Mouse (Mus musculus) CH12.LX (cell line): ENCODE measurements around the gene Cyp11a1. TPM values are rescaled to one million over a fixed set of nuclear protein-coding genes. Genes with fewer than 3 reads are reported as not detected.

ENCODE experiments used
- DNase-seq: peaks from one replicate; pipeline ENCODE4 v3.0.0-alpha.2; 2013; ENCODE audit errors: extremely low read depth
- H3K27ac ChIP-seq: 2 replicates; pipeline ENCODE4 v1.5.1; 2012; ENCODE audit warnings: low read depth, mild to moderate bottlenecking, control low read depth, moderate library complexity; ENCODE audit not compliant: insufficient read depth
- H3K27me3 ChIP-seq: replicated peaks from 2 replicates; pipeline ENCODE3; 2012; ENCODE audit warnings: inconsistent platforms
- H3K36me3 ChIP-seq, 2 experiments: replicated peaks in 1 of 2; 2 replicates each; pipeline versions ENCODE3 to v1.6.1; 2012; ENCODE audit warnings: inconsistent platforms in 1 of 2, low read length in 1 of 2, mild to moderate bottlenecking in 1 of 2, mixed read lengths in 1 of 2, moderate library complexity in 1 of 2; ENCODE audit not compliant: control insufficient read depth in 1 of 2, insufficient read depth in 1 of 2
- H3K4me1 ChIP-seq, 2 experiments: 2 replicates each; pipeline ENCODE4 v1.6.1; 2012; ENCODE audit warnings: inconsistent platforms in 1 of 2, moderate library complexity in 1 of 2; ENCODE audit not compliant: insufficient read depth in 2 of 2, control insufficient read depth in 1 of 2
- H3K4me2 ChIP-seq: 2 replicates; pipeline ENCODE4 v1.6.1; 2012; ENCODE audit warnings: low read depth, mild to moderate bottlenecking, control low read depth; ENCODE audit not compliant: poor library complexity, insufficient read depth, severe bottlenecking
- H3K4me3 ChIP-seq, 3 experiments: fragments of 150-350 bp in 1 of 3; sonication (generic) in 1 of 3; replicated peaks in 1 of 3; 2 replicates each; pipeline versions ENCODE3 to v1.5.1; 2011 to 2012; ENCODE audit warnings: low read depth in 2 of 3, low read length in 2 of 3, mild to moderate bottlenecking in 2 of 3, moderate library complexity in 2 of 3, control low read depth in 1 of 3, improper control_type of control experiment in 1 of 3, inconsistent platforms in 1 of 3, mixed read lengths in 1 of 3; ENCODE audit not compliant: poor library complexity in 1 of 3
- H3K79me2 ChIP-seq: replicated peaks from 2 replicates; pipeline ENCODE4 v1.6.1; 2012; ENCODE audit warnings: mild to moderate bottlenecking, moderate library complexity; ENCODE audit not compliant: control insufficient read depth, poor library complexity, insufficient read depth, severe bottlenecking; ENCODE audit errors: extremely low read depth
- H3K9ac ChIP-seq: 2 replicates; pipeline ENCODE4 v1.6.1; 2012; ENCODE audit warnings: low read depth, mild to moderate bottlenecking, control low read depth, moderate library complexity; ENCODE audit not compliant: insufficient read depth
- H3K9me3 ChIP-seq: replicated peaks from 2 replicates; pipeline ENCODE3; 2012; ENCODE audit warnings: low read length, inconsistent platforms, mixed read lengths
- BHLHE40 ChIP-seq: IDR thresholded peaks from 2 replicates; pipeline ENCODE4 v1.6.1; 2011; ENCODE audit warnings: mild to moderate bottlenecking, low read depth, low read length, improper control_type of control experiment
- E2F4 ChIP-seq: IDR thresholded peaks from 2 replicates; pipeline ENCODE4 v1.6.1; 2011; ENCODE audit warnings: low read depth, low read length, improper control_type of control experiment; ENCODE audit not compliant: insufficient replicate concordance
- ETS1 ChIP-seq: conservative IDR thresholded peaks from 2 replicates; pipeline ENCODE4 v1.6.1; 2012; ENCODE audit warnings: low read depth, mild to moderate bottlenecking, inconsistent platforms, low read length, improper control_type of control experiment, moderate library complexity
- HCFC1 ChIP-seq: IDR thresholded peaks from 2 replicates; pipeline ENCODE4 v1.6.1; 2012; ENCODE audit warnings: low read depth, mild to moderate bottlenecking, inconsistent platforms, low read length, improper control_type of control experiment
- JUND ChIP-seq: conservative IDR thresholded peaks from 2 replicates; pipeline ENCODE4 v1.6.1; 2011; ENCODE audit warnings: low read depth, low read length, improper control_type of control experiment
- KAT2A ChIP-seq: IDR thresholded peaks from 2 replicates; pipeline ENCODE4 v1.6.1; 2012; ENCODE audit warnings: low read length, improper control_type of control experiment, inconsistent platforms; ENCODE audit not compliant: insufficient replicate concordance
- MXI1 ChIP-seq: IDR thresholded peaks from 2 replicates; pipeline ENCODE4 v1.6.1; 2011; ENCODE audit warnings: mild to moderate bottlenecking, low read depth, low read length, improper control_type of control experiment
- NRF1 ChIP-seq: IDR thresholded peaks from 2 replicates; pipeline ENCODE4 v1.6.1; 2014; ENCODE audit warnings: low read depth, mild to moderate bottlenecking, inconsistent platforms, low read length, improper control_type of control experiment, moderate library complexity
- PAX5 ChIP-seq: IDR thresholded peaks from 2 replicates; pipeline ENCODE4 v1.6.1; 2012; ENCODE audit warnings: low read length, inconsistent platforms, mixed read lengths
- POLR2A ChIP-seq: IDR thresholded peaks from 2 replicates; pipeline ENCODE4 v1.6.1; 2011; ENCODE audit warnings: low read depth, mild to moderate bottlenecking, improper control_type of control experiment, low read length
- SIN3A ChIP-seq: IDR thresholded peaks from 2 replicates; pipeline ENCODE4 v1.6.1; 2012; ENCODE audit warnings: low read length, improper control_type of control experiment, inconsistent platforms
- TBP ChIP-seq: conservative IDR thresholded peaks from 2 replicates; pipeline ENCODE4 v1.6.1; 2011; ENCODE audit warnings: low read depth, low read length, improper control_type of control experiment
- USF1 ChIP-seq: IDR thresholded peaks from 2 replicates; pipeline ENCODE4 v1.6.1; 2014; ENCODE audit warnings: low read depth, mild to moderate bottlenecking, inconsistent platforms, low read length, improper control_type of control experiment
- ZMIZ1 ChIP-seq: IDR thresholded peaks from 2 replicates; pipeline ENCODE4 v1.6.1; 2012; ENCODE audit warnings: low read depth, mild to moderate bottlenecking, inconsistent platforms, low read length, improper control_type of control experiment
- ZNF384 ChIP-seq: IDR thresholded peaks from 2 replicates; pipeline ENCODE4 v1.6.1; 2012; ENCODE audit warnings: low read depth, low read length, improper control_type of control experiment, inconsistent platforms
- dilution Hi-C: fragments of 300-500 bp; cut with MboI; formaldehyde crosslinking; loops from 2 replicates; pipeline ENCODE4 v1.14.3; 2020; ENCODE audit warnings: low sequenced_read_pairs; ENCODE audit not compliant: extremely low pct_unique_long_range_greater_than_20kb, extremely low pct_ligation_motif_present
- in situ Hi-C: fragments of 300-500 bp; cut with MboI; formaldehyde crosslinking; loops from 3 replicates; pipeline ENCODE4 v1.14.3; 2019; ENCODE audit warnings: low sequenced_read_pairs, low pct_ligation_motif_present, low pct_unique_long_range_greater_than_20kb, mixed read lengths
- polyA plus RNA-seq: library from polyadenylated mRNA; unstranded; fragments of >175 nt; gene quantifications from 2 replicates; pipeline ENCODE4 v1.2.1, GENCODE M21; 2012; ENCODE audit warnings: low read depth; ENCODE audit not compliant: insufficient read length
- total RNA-seq, 2 experiments: library from RNA; depleted of rRNA; stranded (reverse); fragments of 300-350 nt in 1 of 2; fragments of >200 nt in 1 of 2; gene quantifications; 2 replicates each; pipeline ENCODE4 v1.2.3; 2012 to 2014

Cyp11a1 gene
- total and polyA plus RNA-seq, 3 experiments = 2.6 to 12.8 (median 9.0) TPM

DNA sequence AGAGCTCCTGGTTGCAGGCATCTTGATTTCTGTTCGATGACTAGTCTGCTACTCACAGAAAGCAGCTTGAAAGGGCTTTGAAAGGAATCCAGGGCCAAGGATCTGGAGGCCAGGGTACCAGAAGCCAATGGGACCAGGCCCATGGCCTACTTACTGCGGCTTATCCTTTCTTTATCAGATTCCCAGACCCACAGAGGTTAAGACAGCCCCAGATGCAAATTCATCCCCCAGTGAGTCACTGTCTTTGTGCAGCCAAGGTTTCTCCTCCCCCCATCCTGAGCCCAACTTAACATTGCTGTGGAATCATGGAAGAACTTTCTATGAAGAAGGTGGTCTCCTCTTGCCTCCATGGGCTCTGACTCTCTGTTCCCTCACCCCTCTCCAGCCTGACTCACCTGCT lies 6.3 kb downstream of the Cyp11a1 start:
- Histone ChIP-seq H3K9ac (no peak overlapping the region), H3K4me2 (no peak overlapping the region), H3K4me1 (peaks cover 29 to 62% of the 10 kb centered on the region in 2 experiments), H3K36me3 (no peaks in the 10 kb centered on the region), H3K9me3 (no peaks in the 10 kb centered on the region), H3K27ac (no peak overlapping the region), H3K27me3 (no peaks in the 10 kb centered on the region), H3K79me2 (no peaks in the 10 kb centered on the region)
- in situ Hi-C loops = no loop called here
- dilution Hi-C loops = no loop called here
- DNase-seq = no peak
- no peak for TF ChIP-seq ZNF384
- TF ChIP-seq ETS1 = no peak
- TF ChIP-seq NRF1 = no peak
- no peak for TF ChIP-seq POLR2A
- TF ChIP-seq TBP = no peak
- TF ChIP-seq E2F4 = no peak
- no peak for TF ChIP-seq USF1
- no peak for TF ChIP-seq ZMIZ1
- TF ChIP-seq HCFC1 = no peak
- no peak for TF ChIP-seq PAX5
- no peak for TF ChIP-seq SIN3A
- no peak for TF ChIP-seq KAT2A
- TF ChIP-seq, all 38 proteins: peak for 0
- no peak overlapping the region for H3K4me3 ChIP-seq

DNA sequence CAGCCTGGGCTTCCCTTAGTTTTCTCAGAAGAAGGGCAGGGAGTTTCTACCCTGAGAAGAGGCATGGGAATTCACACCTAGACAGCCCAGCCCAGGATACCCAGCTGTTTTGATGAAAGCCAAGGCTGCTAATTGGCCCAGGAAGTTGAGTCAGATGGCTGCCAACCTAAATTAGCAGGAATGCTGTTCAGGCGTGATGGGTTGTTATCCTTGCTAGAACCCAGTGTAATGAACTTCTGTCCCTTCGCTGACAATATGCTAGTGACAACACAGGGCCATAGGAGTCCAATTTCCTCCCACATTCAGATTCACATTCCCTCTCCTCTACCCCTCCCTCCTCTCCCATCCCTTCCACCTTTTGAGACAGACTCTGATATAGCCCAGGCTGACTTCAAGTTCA lies 6.7 kb downstream of the Cyp11a1 start:
- TF ChIP-seq BHLHE40 = no peak
- no peak for TF ChIP-seq ZNF384
- TF ChIP-seq, all 38 proteins: peak for 0
- Histone ChIP-seq H3K4me1 (peaks cover 32 to 66% of the 10 kb centered on the region in 2 experiments), H3K4me2 (no peak overlapping the region), H3K9me3 (no peaks in the 10 kb centered on the region), H3K79me2 (no peaks in the 10 kb centered on the region), H3K36me3 (no peaks in the 10 kb centered on the region), H3K9ac (no peak overlapping the region), H3K27me3 (no peaks in the 10 kb centered on the region), H3K27ac (no peak overlapping the region), H3K4me3 (no peak overlapping the region)
- dilution Hi-C loops (no loop called here), in situ Hi-C loops (no loop called here)
- DNase-seq = no peak

- H3K4me3 ChIP-seq = no peak overlapping the region
- no peak for DNase-seq
- TF ChIP-seq JUND (no peak), MXI1 (no peak)
- peaks cover 25 to 66% of the 10 kb centered on the region in 2 experiments for H3K4me1 ChIP-seq
- no peaks in the 10 kb centered on the region for H3K36me3 ChIP-seq
- no peak overlapping the region for H3K27ac ChIP-seq
- H3K4me2 ChIP-seq = no peak overlapping the region
- no peaks in the 10 kb centered on the region for H3K9me3 ChIP-seq
- H3K27me3 ChIP-seq = no peaks in the 10 kb centered on the region
- no peaks in the 10 kb centered on the region for H3K79me2 ChIP-seq
- H3K9ac ChIP-seq = no peak overlapping the region
- dilution Hi-C loops = no loop called here
- in situ Hi-C loops = no loop called here
These were observed 8.4 kb downstream of the Cyp11a1 start for GRCm38 (mm10) chr9:58014393-58015160.
